Mouse (Mus musculus) spleen, postnatal 4 days (tissue): ENCODE measurements around the gene Ccdc116.

Experiments used
- DNase-seq, 2 experiments: peaks; one replicate each; pipeline ENCODE4 v3.0.0; 2022; ENCODE audit warnings: low spot score in 2 of 2

Ccdc116 gene

DNA sequence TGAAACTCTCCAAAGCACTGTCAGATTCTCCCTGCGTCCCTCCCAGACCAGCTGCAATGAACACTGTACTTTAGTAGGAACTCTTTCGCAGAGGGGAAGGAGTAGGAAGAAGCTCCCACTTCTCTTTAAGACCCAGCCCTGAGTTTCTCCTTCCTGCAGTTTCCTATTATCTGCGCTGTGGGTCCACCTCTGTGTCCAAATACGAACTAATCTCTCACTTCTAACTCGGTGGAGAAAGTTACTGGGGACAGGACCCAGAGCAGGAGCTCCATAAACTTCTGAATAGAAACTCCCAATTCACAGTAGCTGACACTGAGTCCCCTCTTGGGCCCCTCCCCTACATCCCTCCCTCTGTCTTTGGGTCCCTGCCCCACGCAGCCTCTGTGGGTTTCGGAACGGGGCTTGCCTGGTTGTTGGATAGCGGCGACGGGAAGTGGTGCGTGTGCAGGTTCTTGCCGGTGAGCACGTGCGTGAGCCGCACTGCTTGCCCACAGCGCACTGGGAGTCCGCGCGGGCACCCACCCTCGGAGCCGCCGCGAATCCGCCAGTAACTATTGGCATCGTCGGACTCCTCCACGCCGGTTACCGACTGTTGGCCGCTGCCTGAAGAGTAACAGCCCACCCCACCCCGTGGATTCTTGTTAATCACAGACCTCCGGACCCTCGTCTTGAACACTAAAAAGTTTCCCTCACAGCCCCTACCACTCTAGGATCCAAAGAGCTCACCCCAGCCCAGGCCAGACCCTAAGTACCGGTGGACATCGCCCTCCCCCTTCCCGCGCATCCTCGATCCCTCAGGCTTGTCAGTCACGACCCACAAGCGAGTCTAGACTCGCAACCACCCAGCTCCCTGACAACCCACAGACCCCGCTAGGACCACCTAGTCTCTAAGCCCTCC is 15.6 kb downstream of the Ccdc116 start:
- peak; percentile 23 to 76 for DNase-seq

DNA sequence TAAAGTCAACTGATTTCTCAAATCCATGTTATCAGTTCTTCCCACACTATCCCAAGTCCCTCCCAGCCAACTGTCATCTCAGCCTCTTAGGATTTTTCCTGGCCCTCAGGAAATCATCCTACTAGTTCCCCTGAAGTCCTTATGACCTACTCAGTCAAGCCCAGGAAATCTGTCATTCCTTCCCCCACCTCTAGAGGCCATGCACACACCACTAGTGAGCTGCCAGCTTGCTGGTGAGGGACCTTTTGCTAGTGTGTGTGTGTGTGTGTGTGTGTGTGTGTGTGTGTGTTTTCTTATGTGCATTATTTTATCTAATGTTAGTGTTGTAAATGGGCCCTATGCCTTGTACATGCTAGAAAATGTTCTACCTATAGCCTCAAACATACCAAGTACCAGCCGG is 19.7 kb downstream of the Ccdc116 start:
- peak; percentile 60 to 74 for DNase-seq

GRCm38 (mm10) chr16:17124871-17125520 is 22.0 kb downstream of the Ccdc116 start, which contains the start of gene 2610318N02Rik:
TSS of gene 2610318N02Rik (minus strand) at chr16:17125167.
- DNase-seq, result peak; percentile 85 to 89

- DNase-seq, result no peak
These were observed 22.7 kb downstream of the Ccdc116 start for GRCm38 (mm10) chr16:17124119-17124870.

- no peak for DNase-seq
These were observed 25.5 kb downstream of the Ccdc116 start for GRCm38 (mm10) chr16:17121569-17121968.

DNA sequence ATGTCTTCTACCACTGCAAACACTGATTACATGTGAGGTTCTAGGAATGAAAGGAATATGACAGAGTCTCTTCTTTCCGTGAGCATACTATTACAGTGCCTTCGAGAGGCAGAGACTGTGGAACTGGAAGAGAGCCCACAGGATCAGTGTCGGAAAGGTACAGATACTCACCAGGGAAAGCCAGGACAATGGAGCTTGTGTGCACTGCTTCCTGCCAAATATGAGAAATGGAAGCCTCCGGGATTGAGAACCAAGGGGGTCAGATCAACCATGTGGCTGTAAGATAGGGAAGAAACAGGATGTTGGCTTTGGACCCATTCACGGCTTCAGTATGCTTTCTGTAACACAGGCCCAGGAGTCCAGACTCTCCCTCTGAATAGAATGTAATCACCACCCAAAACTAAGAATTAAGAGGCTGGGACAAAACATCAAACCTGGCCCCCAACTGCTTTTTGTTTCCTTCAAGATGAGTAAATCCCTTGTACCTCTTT is 29.7 kb downstream of the Ccdc116 start:
- DNase-seq, result no peak

GRCm38 (mm10) chr16:17110771-17111743 is 36.0 kb downstream of the Ccdc116 start, which contains the start of gene Ppil2:
TSS of gene Ppil2 (minus strand) at chr16:17111257.
- peak; percentile 70 to 82 for DNase-seq

DNA sequence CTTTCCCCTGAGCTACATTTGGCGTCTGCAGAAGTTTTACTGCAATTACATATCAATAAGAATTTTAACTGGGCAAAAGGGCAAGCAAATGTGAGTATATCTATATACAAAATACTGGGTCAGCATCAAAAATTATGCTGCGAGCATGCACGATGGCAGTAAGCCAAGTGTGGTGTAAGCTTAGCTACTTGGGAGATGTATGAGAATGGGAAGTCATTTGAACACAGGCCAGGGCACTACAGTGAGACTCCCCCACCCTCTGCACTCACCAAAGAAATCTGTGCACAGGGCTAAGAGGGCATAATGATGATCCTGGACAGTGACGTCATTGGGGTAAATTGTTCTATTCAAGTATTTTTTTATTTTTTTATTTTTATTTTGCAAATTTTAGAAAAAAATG is 42.4 kb downstream of the Ccdc116 start:
- DNase-seq, result no peak

- DNase-seq, result no peak
These were observed 44.3 kb downstream of the Ccdc116 start for GRCm38 (mm10) chr16:17102630-17103220.

- DNase-seq, result no peak
These were observed 50.1 kb downstream of the Ccdc116 start for GRCm38 (mm10) chr16:17096938-17097337.
